Mouse (Mus musculus): Measurements from ENCODE around the gene Gnptab.

GRCm38 (mm10) chr10:88451990-88452389 is 73.1 kb downstream of the Gnptab start:
- TF ChIP-seq CTCF (IDR thresholded peaks at IDR 0.05; ENCODE audit: insufficient read depth, low read depth, low read length) = no peak
- no peak for TF ChIP-seq POLR2A (IDR thresholded peaks at IDR 0.05; ENCODE audit: insufficient read depth, low read depth, low read length)

All from olfactory bulb, adult 2 months (tissue).